In the genomic region with DNA sequence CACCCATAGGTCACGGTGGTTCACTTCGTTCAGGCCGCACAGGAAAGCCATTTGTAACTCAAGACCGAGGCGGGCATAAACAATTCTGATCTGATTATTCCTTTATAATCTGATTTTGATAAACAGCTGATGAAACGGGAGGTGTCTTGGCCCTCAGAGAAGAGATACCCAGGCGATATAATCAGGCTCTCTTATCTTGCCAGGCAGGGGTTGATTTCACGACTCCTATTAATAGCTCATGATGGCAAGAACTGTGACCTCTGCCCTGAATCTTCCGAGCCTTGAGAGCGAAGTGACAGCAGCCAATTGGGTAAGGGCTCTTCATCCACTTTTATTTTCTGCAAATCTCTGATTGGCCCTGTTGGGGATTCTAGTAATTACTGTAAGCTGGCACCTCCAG, we compare ENCODE assay signal across 13 mouse cellular contexts. TPM values are rescaled to one million over a fixed set of nuclear protein-coding genes. Genes with fewer than 3 reads are reported as not detected.
DNase-seq lines count a peak whose midpoint lies in the region; ATAC-seq and TF ChIP-seq lines count a peak whose summit lies in the region.
"Had no signal": no experiment of that assay in that cellular context is flagged by ENCODE, and none has a peak within 500 bp of the region (broad histone marks: within the 10 kb centered on the region; RNA-seq: fewer than 3 reads in every experiment).

No protein-coding gene starts in this region.

- no peak for ATAC-seq in heart, embryonic 12.5 days (ENCODE audit: insufficient number of reproducible peaks, low FRiP score)
- ATAC-seq in embryonic facial prominence, embryonic 15.5 days (ENCODE audit: insufficient number of reproducible peaks, low FRiP score, low TSS enrichment, low read depth) = no peak
- no peak for ATAC-seq in inflammation-experienced regulatory T-cells, adult 6 months
- ATAC-seq: activated CD4-positive, CD25-positive, alpha-beta regulatory T cell, adult 4 months; forebrain, embryonic 14.5 days had no signal

- H3K4me2 ChIP-seq in heart, embryonic 12.5 days = no peak overlapping the region
- no peak overlapping the region for H3K4me2 ChIP-seq in embryonic facial prominence, embryonic 15.5 days (replicated peaks)
- H3K4me2 ChIP-seq in myocyte (ENCODE audit: low read depth) = peak overlapping the region; percentile 72
- H3K4me2 ChIP-seq: hindbrain, embryonic 15.5 days; liver, embryonic 15.5 days had no signal

- H3K4me1 ChIP-seq in heart, embryonic 10.5 days = peaks cover 48% of the 10 kb centered on the region
- peaks cover 45% of the 10 kb centered on the region for H3K4me1 ChIP-seq in heart, embryonic 12.5 days (replicated peaks)
- H3K4me1 ChIP-seq in embryonic facial prominence, embryonic 15.5 days = peaks cover 14% of the 10 kb centered on the region; the same call in 1 of the 2 replicates
- H3K4me1 ChIP-seq: liver, embryonic 15.5 days had no signal

- WGBS in heart, embryonic 10.5 days = 29% methylated on average over 10 of the region's 10 CpGs
- WGBS in heart, embryonic 12.5 days = 28% methylated on average over 10 of the region's 10 CpGs
- WGBS in embryonic facial prominence, embryonic 15.5 days = 44% methylated on average over 10 of the region's 10 CpGs

- H3K27ac ChIP-seq in heart, embryonic 10.5 days = peak overlapping the region; percentile 82
- no peak overlapping the region; the same call in 1 of the 2 replicates for H3K27ac ChIP-seq in heart, embryonic 12.5 days (ENCODE audit: poor library complexity, severe bottlenecking)
- H3K27ac ChIP-seq in embryonic facial prominence, embryonic 15.5 days (replicated peaks) = peak overlapping the region; percentile 55; the same call in 1 of the 2 replicates
- H3K27ac ChIP-seq: hindbrain, embryonic 15.5 days; liver, embryonic 15.5 days had no signal

- TF ChIP-seq POLR2A in myocyte (IDR thresholded peaks at IDR 0.05; ENCODE audit: insufficient read length, low read depth) = no peak

- H3ac ChIP-seq in myocyte (ENCODE audit: control insufficient read depth, insufficient read length) = no peak overlapping the region

- H3K36me3 ChIP-seq in heart, embryonic 10.5 days = no peaks in the 10 kb centered on the region
- H3K36me3 ChIP-seq in heart, embryonic 12.5 days = 0 out of 2 replicates have a peak, but pooled peaks cover 5% of the 10 kb centered on the region
- no peaks in the 10 kb centered on the region for H3K36me3 ChIP-seq in embryonic facial prominence, embryonic 15.5 days
- H3K36me3 ChIP-seq in myocyte (ENCODE audit: control insufficient read depth, insufficient read depth) = no peaks in the 10 kb centered on the region
- H3K36me3 ChIP-seq: hindbrain, embryonic 15.5 days; liver, embryonic 15.5 days had no signal

- no peak overlapping the region for H3K4me3 ChIP-seq in heart, embryonic 10.5 days
- H3K4me3 ChIP-seq in heart, embryonic 12.5 days = no peak overlapping the region
- H3K4me3 ChIP-seq in embryonic facial prominence, embryonic 15.5 days (replicated peaks) = no peak overlapping the region
- H3K4me3 ChIP-seq in myocyte = no peak overlapping the region
- H3K4me3 ChIP-seq: hindbrain, embryonic 15.5 days; liver, embryonic 15.5 days had no signal

- H3K27me3 ChIP-seq in heart, embryonic 10.5 days (ENCODE audit: insufficient read depth, poor library complexity, severe bottlenecking) = no peaks in the 10 kb centered on the region
- H3K27me3 ChIP-seq in heart, embryonic 12.5 days (replicated peaks) = no peaks in the 10 kb centered on the region
- H3K27me3 ChIP-seq in embryonic facial prominence, embryonic 15.5 days = no peaks in the 10 kb centered on the region
- no peaks in the 10 kb centered on the region for H3K27me3 ChIP-seq in myocyte (ENCODE audit: control insufficient read depth, insufficient read depth, insufficient read length)
- H3K27me3 ChIP-seq: hindbrain, embryonic 15.5 days; liver, embryonic 15.5 days had no signal

- no peaks in the 10 kb centered on the region for H3K9me3 ChIP-seq in heart, embryonic 10.5 days
- peaks cover 4% of the 10 kb centered on the region; the same call in 1 of the 2 replicates for H3K9me3 ChIP-seq in heart, embryonic 12.5 days (replicated peaks)
- no peaks in the 10 kb centered on the region for H3K9me3 ChIP-seq in embryonic facial prominence, embryonic 15.5 days (replicated peaks)
- H3K9me3 ChIP-seq: hindbrain, embryonic 15.5 days; liver, embryonic 15.5 days had no signal

- H3K9ac ChIP-seq in heart, embryonic 12.5 days = no peak overlapping the region
- no peak overlapping the region for H3K9ac ChIP-seq in embryonic facial prominence, embryonic 15.5 days
- H3K9ac ChIP-seq: hindbrain, embryonic 15.5 days; liver, embryonic 15.5 days had no signal

- H3K79me2 ChIP-seq in myocyte (ENCODE audit: control insufficient read depth, insufficient read depth) = no peaks in the 10 kb centered on the region

- no peak for DNase-seq in heart, embryonic 10.5 days (ENCODE audit: low spot score)
- peak; percentile 15 for DNase-seq in lung, postnatal 10 days
- DNase-seq in lung, postnatal 4 days = no peak
- DNase-seq in cerebellum, postnatal 4 days (ENCODE audit: low spot score in 2 of 2) = no peak
- DNase-seq: kidney, postnatal 10 days had no signal

TF ChIP-seq in myocyte, 11 proteins besides CTCF, POLR2A, EP300 and RAD21:
- TF ChIP-seq TCF3 (IDR thresholded peaks at IDR 0.05; ENCODE audit: insufficient read length, low read depth) (no peak), POLR2AphosphoS2 (IDR thresholded peaks at IDR 0.05; ENCODE audit: insufficient read length, low read depth) (no peak), REST (IDR thresholded peaks at IDR 0.05; ENCODE audit: insufficient read depth, insufficient read length) (no peak), SRF (IDR thresholded peaks at IDR 0.05; ENCODE audit: control insufficient read depth, insufficient read length, low read depth) (no peak), USF1 (IDR thresholded peaks at IDR 0.05; ENCODE audit: low read depth) (no peak), MYOD1 (IDR thresholded peaks at IDR 0.05; ENCODE audit: control insufficient read depth in 1 of 3, insufficient read length in 2 of 3, low read depth in 2 of 3) (no peak), CEBPB (IDR thresholded peaks at IDR 0.05; ENCODE audit: insufficient read depth, poor library complexity, severe bottlenecking) (no peak), TCF12 (IDR thresholded peaks at IDR 0.05; ENCODE audit: insufficient read depth, poor library complexity, severe bottlenecking) (no peak)
TF ChIP-seq in myocyte: peak in this region for 0.

RNA-seq across cellular contexts. Expression of gene Sspn, which starts 37.4 kb away (rescaled TPM):
- polyA plus RNA-seq in heart, embryonic 10.5 days (2016; fragmentation: Nextera tagmentation; extraction: Ambion mirVana) = 26.6 and 46.8 TPM in 2 replicates
- polyA plus RNA-seq in heart, embryonic 12.5 days (2016; fragmentation: Nextera tagmentation; extraction: Ambion mirVana) = 64.9 and 68.6 TPM in 2 replicates
- polyA plus RNA-seq in embryonic facial prominence, embryonic 15.5 days (2015; fragmentation: Nextera tagmentation; extraction: Ambion mirVana) = 15.8 and 18.5 TPM in 2 replicates
- polyA plus RNA-seq in myocyte (2012; fragmentation: generic; extraction: Trizol) = 16.8 TPM
- under 1 TPM in 1 of 3 experiments, not detected in 2; 0.09 TPM for polyA plus RNA-seq in inflammation-experienced regulatory T-cells, adult 6 months (2017; shearing (Covaris generic))
- polyA plus RNA-seq: activated CD4-positive, CD25-positive, alpha-beta regulatory T cell, adult 4 months had no signal

Comparison
In these comparisons a context has a peak if more than half of its experiments do, and no peak if none do; other contexts are left out.
1. RNA of gene Sspn, which starts 37.4 kb away (polyA plus RNA-seq): 64.9 to 68.6 TPM in heart, embryonic 12.5 days, 26.6 to 46.8 TPM in heart, embryonic 10.5 days, 16.8 TPM in myocyte (single experiment) and 15.8 to 18.5 TPM in embryonic facial prominence, embryonic 15.5 days; 0.09 TPM in inflammation-experienced regulatory T-cells, adult 6 months; every median in the first group is over 10 times any median in the second.